Mouse (Mus musculus) hematopoietic stem cell, adult 5-6 weeks (primary cell): ENCODE measurements around the gene Madd. TPM values are rescaled to one million over a fixed set of nuclear protein-coding genes. Genes with fewer than 3 reads are reported as not detected.

ENCODE experiments used
- ATAC-seq, 2 experiments: fragments of 125-278 bp in 1 of 2; replicated peaks in 1 of 2; 2 replicates each; pipeline ENCODE4 v1.8.0; 2016 to 2017; ENCODE audit warnings: inconsistent platforms in 2 of 2, mild to moderate bottlenecking in 2 of 2, moderate number of reproducible peaks in 2 of 2, low read depth in 1 of 2, moderate TSS enrichment in 1 of 2; ENCODE audit not compliant: low FRiP score in 2 of 2, poor library complexity in 2 of 2, severe bottlenecking in 2 of 2, insufficient read depth in 1 of 2, low TSS enrichment in 1 of 2
- total RNA-seq: library from RNA; stranded (forward); fragments of 172-1452, 232-1000 nt; gene quantifications from 2 replicates; pipeline ENCODE4 v1.2.3, GENCODE M21; 2017

Gene Madd
- total RNA-seq, 1 experiment from 2014 or later: 41.4 TPM

- no peak for ATAC-seq
These were observed 44.3 kb downstream of the Madd start for GRCm38 (mm10) chr2:91139311-91139710.

DNA sequence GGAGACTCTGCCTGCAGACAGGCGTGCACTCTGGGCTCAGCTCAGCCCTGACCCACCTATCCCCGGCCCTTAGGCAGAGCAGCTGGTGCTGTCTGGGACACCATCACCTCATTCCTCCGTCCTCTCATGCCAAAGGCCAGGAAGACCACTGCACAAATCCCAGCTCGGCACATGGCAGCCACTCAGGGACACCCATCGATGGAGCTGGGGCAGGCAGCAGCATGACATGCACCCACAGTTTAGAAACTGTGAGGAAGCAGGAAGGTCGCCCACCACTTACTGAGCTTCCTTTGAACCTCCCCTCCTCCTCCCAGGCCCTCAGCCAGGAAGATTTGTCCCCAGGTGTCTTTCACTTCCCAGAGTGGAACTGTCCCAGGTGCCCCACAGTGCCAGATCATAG is 46.2 kb downstream of the Madd start:
- ATAC-seq: no peak

DNA sequence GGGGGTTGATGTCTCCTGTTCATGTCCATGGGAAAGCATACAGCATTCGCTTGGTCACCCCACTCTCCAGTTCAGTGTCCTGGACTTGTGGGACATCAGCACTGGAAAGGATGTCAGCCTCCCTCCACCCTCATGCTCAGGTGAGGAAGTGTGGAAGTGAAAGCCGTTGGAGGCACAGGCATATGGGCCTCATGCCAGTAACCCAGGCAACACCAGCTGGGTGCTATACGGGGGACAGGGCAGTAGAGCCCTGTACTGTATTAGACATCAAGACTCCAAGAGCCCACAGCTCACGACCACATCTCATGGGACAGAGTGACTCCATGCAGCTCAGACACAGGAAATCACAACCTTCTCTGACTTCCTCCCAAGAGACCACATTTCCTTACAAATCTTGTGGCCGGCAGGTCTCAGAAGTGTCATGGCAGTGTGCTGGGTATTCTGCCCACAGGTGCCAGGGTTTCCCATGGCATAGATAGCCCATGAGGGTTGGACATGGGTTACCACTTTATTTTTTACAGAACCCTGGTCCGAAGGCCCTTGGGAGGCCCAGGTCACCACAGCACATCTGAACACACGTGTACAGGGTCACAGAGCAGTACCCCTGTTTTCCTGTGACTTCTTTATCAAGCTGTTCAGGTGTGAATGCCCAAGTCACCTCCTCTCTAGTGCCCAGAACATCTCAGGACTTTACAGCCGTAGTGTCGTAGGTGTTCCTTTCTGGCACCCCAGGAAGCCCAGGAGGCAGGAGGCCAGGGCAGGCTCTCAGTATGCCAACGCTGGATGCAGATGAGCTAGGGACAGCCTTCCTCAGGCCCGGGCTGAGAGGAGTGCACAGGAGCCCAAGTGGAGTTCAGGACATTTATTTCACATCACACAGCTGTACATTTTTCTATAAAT is 46.9 kb downstream of the Madd start:
- ATAC-seq: peak; percentile 47 to 57

- peak in 1 of 2 experiments; percentile 18; a peak in 1 of 4 replicates for ATAC-seq
These were observed 51.6 kb downstream of the Madd start for GRCm38 (mm10) chr2:91132035-91132434.

DNA sequence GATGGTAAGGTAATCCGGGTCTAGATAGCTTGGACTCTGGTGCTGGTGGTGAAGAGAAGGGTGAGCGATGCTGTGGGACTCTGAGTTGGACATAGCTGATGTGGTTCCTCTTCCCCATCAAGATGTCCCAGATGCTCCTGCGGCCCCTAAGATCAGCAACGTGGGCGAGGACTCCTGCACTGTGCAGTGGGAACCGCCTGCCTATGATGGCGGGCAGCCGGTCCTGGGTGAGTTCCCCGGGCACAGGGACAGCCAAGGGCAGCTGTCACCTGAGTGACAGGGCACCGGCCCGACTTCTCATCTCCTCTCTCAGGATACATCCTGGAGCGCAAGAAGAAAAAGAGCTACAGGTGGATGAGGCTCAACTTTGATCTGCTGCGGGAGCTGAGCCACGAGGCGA is 52.4 kb downstream of the Madd start:
- no peak for ATAC-seq

DNA sequence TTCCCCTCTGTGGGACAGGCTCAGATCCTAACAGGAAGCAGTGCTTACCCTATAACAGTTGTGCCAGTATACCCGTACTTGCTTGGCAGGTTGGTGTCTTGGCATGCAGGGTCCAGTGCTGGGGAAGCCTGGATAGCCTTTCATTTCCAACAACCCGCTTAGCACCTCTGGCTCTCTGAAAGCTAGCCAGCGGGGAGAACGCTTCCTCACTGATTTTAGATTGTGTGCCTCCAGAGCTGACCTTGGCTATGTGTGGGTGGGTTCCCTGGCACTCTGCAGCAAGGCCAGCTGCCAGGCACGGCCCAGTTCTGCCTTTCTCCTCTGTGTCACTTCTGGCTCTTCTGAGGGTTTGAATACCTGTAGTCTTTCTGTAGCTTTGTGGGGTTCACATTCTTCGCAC is 53.5 kb downstream of the Madd start:
- ATAC-seq: no peak

GRCm38 (mm10) chr2:91128761-91129160 is 54.9 kb downstream of the Madd start:
- ATAC-seq: no peak

DNA sequence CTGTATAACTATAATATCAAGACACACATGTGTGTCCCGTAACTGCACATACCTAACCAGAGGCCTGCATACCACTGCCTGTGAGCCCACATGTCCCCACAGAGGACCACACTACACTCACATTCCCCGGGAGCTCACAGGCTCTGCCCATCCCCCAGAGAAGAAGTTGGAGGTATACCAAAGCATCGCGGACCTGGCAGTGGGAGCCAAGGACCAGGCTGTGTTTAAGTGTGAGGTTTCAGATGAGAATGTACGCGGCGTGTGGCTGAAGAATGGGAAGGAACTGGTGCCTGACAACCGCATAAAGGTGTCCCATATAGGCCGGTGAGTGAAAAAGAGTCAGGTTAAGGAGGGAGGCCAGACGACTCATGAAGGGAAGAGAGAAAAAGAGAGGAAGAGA is 58.5 kb downstream of the Madd start:
- ATAC-seq: no peak

- ATAC-seq: no peak
These were observed 60.1 kb downstream of the Madd start for GRCm38 (mm10) chr2:91123521-91123920.

DNA sequence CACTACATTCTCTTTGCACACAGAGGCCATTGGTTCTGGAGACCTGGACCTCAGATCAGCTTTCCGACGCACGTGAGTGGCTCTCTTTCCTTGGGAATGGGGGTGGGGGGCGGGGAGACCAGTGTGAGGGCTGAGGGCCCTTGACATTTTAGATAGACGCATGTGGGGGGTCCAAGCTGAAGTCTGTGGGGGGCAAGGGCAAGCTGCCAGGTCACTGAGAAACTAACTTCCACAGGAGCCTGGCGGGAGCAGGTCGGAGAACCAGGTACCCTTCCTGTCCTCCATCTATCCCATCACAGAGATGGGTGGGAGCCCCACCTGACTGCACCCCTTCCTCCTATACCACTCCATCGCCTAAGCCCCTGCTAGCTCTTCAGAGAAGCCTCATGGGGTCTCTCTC is 62.1 kb downstream of the Madd start:
- ATAC-seq: no peak

DNA sequence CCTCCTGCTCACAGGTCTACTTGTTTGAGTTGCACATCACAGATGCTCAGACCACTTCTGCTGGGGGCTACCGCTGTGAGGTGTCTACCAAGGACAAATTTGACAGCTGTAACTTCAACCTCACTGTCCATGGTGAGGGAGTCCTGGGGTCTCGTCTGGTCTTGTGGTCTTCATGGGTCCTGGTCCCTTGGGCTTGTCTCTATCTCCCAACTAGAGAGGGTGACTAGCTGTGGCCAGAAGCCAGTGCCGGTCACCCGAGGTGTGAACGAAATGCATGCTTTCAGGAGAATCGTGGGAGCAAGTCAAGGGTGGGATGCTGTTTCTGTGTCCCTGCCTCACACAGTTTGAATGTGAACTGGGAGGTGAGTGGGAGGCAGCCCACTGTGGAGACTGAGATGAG is 62.6 kb downstream of the Madd start:
- ATAC-seq: no peak

DNA sequence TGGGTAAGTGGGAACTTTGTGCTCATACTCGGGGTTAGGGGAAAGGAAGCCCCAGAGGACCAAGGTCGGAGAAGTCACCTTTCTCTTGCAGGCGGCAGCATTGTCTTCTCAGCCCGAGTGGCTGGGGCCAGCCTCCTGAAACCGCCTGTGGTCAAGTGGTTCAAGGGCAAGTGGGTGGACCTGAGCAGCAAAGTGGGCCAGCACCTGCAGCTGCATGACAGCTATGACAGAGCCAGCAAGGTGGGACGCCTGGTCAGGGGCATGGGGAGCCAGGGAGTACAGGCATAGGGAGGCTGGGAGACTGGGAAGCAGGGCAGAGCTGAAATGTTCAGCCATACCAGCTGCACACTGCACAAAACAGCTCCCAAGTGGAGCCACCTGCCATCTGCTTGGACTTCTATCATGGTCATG is 63.4 kb downstream of the Madd start:
- ATAC-seq: no peak

DNA sequence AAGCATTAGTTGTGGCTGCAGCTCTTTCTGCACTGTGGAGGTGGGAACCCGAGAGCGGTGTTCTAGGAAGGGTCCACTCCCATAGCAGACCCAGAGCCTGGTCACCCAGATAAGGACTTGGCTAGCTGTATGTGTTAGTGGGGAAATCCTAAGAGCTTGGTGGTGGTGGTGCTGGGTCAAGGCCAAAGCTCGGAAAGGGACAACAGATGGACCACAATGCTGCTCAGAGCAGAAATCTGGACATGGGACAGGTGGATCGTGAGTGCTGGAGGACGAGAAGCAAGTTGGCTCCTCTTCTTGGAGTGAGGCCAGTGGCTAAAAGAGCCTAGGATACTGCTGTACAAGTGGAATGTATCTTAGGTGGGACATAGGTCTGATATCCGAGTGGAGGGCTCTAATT is 64.1 kb downstream of the Madd start:
- no peak for ATAC-seq

- ATAC-seq: no peak
These were observed 64.6 kb downstream of the Madd start for GRCm38 (mm10) chr2:91119061-91119460.

DNA sequence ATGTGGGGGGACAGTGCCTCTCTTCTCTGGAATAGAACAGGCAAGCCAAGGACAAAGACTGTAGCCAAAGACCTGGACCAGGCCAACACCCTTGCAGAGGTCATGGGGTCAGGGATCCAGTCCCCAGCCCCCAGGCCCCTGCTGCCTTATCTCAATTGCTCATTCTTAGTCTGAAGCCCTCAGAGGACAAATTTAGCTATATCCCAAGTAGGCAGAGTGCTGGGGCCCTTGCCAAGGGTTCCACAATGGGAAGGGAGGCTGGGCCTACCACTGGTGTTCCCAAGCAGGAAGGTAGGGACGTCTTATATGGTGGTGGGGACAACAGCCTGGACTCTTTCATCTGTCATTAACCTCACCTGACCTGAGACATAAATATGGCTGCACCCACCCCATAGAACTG is 65.0 kb downstream of the Madd start:
- no peak for ATAC-seq

DNA sequence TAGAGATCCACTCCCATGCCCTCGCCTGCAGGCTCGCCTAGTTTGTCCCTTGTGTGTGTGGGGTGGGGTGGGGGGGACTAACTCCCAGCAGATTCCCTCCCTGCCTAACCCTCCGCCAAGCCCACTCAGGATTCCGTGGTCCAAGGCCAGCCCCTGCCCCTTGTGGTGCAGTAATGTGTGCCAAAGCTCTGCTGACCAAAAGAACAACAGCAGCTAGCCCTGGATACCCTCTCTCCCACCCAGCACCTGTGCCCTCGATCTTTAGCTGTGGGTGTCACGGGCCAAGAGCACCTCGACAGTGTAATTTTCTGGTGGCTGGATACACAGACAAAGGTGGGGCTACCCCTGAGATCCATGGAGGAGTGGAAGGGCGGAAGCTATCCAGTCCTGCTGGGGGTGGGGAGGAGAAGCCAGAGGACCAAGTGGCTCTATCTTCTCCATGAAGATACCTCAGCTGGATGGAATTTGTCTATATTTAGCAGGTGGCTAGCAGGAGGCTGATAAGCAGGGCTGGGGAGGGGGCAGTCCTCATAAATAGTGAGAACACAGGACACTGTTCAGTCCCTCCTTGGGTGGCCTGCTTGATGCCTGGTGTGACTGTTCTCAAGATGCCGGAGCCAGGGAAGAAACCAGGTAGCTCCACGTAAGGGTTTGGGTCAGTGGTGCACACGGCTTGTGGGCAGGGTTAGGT is 65.9 kb downstream of the Madd start, which contains the start of gene Mybpc3:
Gene Mybpc3, plus strand, starts transcription at position 560 of the 691 bp plus-strand sequence.
- no peak for ATAC-seq

- no peak for ATAC-seq
These were observed 66.8 kb downstream of the Madd start for GRCm38 (mm10) chr2:91116842-91117241.

DNA sequence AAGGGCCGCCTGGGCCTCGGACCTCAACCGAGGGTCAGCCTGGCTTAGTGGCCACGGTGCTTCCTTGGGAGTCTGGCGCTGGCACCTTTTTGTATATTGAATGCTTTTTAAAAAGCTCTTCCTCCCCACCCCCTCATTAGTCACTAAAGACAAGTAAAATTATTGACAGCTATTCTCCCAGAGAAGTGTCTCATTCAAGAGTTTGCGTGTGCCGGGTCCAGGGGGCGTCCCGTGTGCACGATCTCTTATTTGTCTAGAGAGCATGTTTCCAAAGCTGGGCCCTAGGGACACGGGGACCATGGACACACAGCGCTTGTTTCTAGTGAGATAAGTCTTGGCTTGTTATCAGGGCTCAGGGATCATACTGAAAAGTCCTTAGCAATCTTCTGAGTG is 68.1 kb downstream of the Madd start:
- ATAC-seq: no peak
